10 mouse cellular contexts compared by ENCODE assay signal in genomic region chr8:70653226-70653625, GRCm38 (mm10). TPM values are rescaled to one million over a fixed set of nuclear protein-coding genes. Genes with fewer than 3 reads are reported as not detected.
DNase-seq lines count a peak whose midpoint lies in the region; ATAC-seq and TF ChIP-seq lines count a peak whose summit lies in the region.
"Had no signal": no experiment of that assay in that cellular context is flagged by ENCODE, and none has a peak within 500 bp of the region (broad histone marks: within the 10 kb centered on the region; RNA-seq: fewer than 3 reads in every experiment).

No protein-coding gene starts in this region.

- no peak overlapping the region for H3K9ac ChIP-seq in hindbrain, embryonic 13.5 days
- H3K9ac ChIP-seq: embryonic facial prominence, embryonic 12.5 days; liver, embryonic 13.5 days had no signal

- no peak for DNase-seq in layer of hippocampus, adult 2 months (ENCODE audit: low spot score in 2 of 2)
- DNase-seq in layer of hippocampus, adult 8-10 months (ENCODE audit: low spot score in 2 of 2): no peak
- peak; percentile 86 for DNase-seq in lung, postnatal 36 days
- DNase-seq in thymus, postnatal 36 days: peak; percentile 54 to 58
- DNase-seq in gastrocnemius, postnatal 14 days: no peak
- DNase-seq: liver, embryonic 13.5 days had no signal

- H3K4me2 ChIP-seq in hindbrain, embryonic 13.5 days: no peak overlapping the region
- H3K4me2 ChIP-seq: embryonic facial prominence, embryonic 12.5 days; liver, embryonic 13.5 days had no signal

- TF ChIP-seq POLR2A in bone marrow macrophage, adult 2 months (IDR thresholded peaks at IDR 0.05; ENCODE audit: borderline replicate concordance, low read depth, low read length): no peak

- H3K27me3 ChIP-seq in E14TG2a.4 (ENCODE audit: insufficient read depth, low read length): no peaks in the 10 kb centered on the region
- no peaks in the 10 kb centered on the region for H3K27me3 ChIP-seq in hindbrain, embryonic 13.5 days
- H3K27me3 ChIP-seq: embryonic facial prominence, embryonic 12.5 days; liver, embryonic 13.5 days had no signal

- H3K9me3 ChIP-seq in E14TG2a.4 (ENCODE audit: low read length): no peaks in the 10 kb centered on the region
- no peaks in the 10 kb centered on the region for H3K9me3 ChIP-seq in hindbrain, embryonic 13.5 days
- H3K9me3 ChIP-seq: embryonic facial prominence, embryonic 12.5 days; liver, embryonic 13.5 days had no signal

- H3K4me3 ChIP-seq in layer of hippocampus, adult 2 months: no peak overlapping the region
- H3K4me3 ChIP-seq in E14TG2a.4 (replicated peaks; ENCODE audit: low read length): no peak overlapping the region
- no peak overlapping the region for H3K4me3 ChIP-seq in bone marrow macrophage, adult 2 months (ENCODE audit: insufficient read depth, low read length)
- H3K4me3 ChIP-seq in hindbrain, embryonic 13.5 days: no peak overlapping the region
- H3K4me3 ChIP-seq: embryonic facial prominence, embryonic 12.5 days; liver, embryonic 13.5 days had no signal

- peaks cover 82% of the 10 kb centered on the region for H3K36me3 ChIP-seq in E14TG2a.4 (ENCODE audit: insufficient read depth, low read length)
- H3K36me3 ChIP-seq in hindbrain, embryonic 13.5 days: peaks cover 43% of the 10 kb centered on the region

- peak overlapping the region; percentile 52; the same call in 1 of the 2 replicates for H3K27ac ChIP-seq in layer of hippocampus, adult 2 months
- H3K27ac ChIP-seq in bone marrow macrophage, adult 2 months (ENCODE audit: insufficient read depth, low read depth, low read length): peak overlapping the region; percentile 59
- peak overlapping the region; percentile 52 for H3K27ac ChIP-seq in hindbrain, embryonic 13.5 days
- H3K27ac ChIP-seq: embryonic facial prominence, embryonic 12.5 days; liver, embryonic 13.5 days had no signal

- WGBS in hindbrain, embryonic 13.5 days: 50% methylated on average over 2 of the region's 2 CpGs

- H3K4me1 ChIP-seq in E14TG2a.4 (replicated peaks; ENCODE audit: low read depth, low read length): peaks cover 87% of the 10 kb centered on the region
- peaks cover 50% of the 10 kb centered on the region for H3K4me1 ChIP-seq in bone marrow macrophage, adult 2 months (ENCODE audit: control insufficient read depth, insufficient read depth, low read length)
- H3K4me1 ChIP-seq in hindbrain, embryonic 13.5 days (replicated peaks): peaks cover 75% of the 10 kb centered on the region

- no peak for ATAC-seq in hindbrain, embryonic 13.5 days (ENCODE audit: low FRiP score)

- peak; percentile 87 for TF ChIP-seq CTCF in layer of hippocampus, adult 2 months (conservative IDR thresholded peaks at IDR 0.05)
- peak; percentile 99 for TF ChIP-seq CTCF in E14TG2a.4 (conservative IDR thresholded peaks at IDR 0.05; ENCODE audit: low read length)
- TF ChIP-seq CTCF in bone marrow macrophage, adult 2 months (IDR thresholded peaks at IDR 0.05; ENCODE audit: low read depth, low read length): peak; percentile 96

- intact Hi-C loops in gastrocnemius, postnatal 14 days (cut with DNase I; ENCODE audit: low total_unique reads): no loop called here

RNA-seq across cellular contexts. Expression of gene Pgpep1, which starts 7.0 kb away (rescaled TPM):
- 10 to 100 TPM; 25.4 to 29.1 TPM for total RNA-seq in layer of hippocampus, adult 2 months (2021)
- 10 to 100 TPM; 19.8 to 34.7 (median 23.3) TPM for total RNA-seq in layer of hippocampus, adult 8-10 months (2022)
- 33.0 and 35.2 TPM in 2 replicates for polyA plus RNA-seq in bone marrow macrophage, adult 2 months (2012; ENCODE audit: insufficient read depth, insufficient read length, missing spikeins)
- 103 and 105 TPM in 2 replicates for polyA plus RNA-seq in hindbrain, embryonic 13.5 days (2015; fragmentation: Nextera tagmentation; extraction: Ambion mirVana)
- total RNA-seq in gastrocnemius, postnatal 14 days (2021): 10 to 100 TPM; 18.2 to 21.6 TPM

RNA-seq across cellular contexts. Expression of gene Lsm4, which starts 19.8 kb away (rescaled TPM):
- total RNA-seq in layer of hippocampus, adult 2 months (2021): 10 to 100 TPM; 58.2 to 61.8 TPM
- 10 to 100 TPM; 57.1 to 66.2 (median 64.1) TPM for total RNA-seq in layer of hippocampus, adult 8-10 months (2022)
- polyA plus RNA-seq in bone marrow macrophage, adult 2 months (2012; ENCODE audit: insufficient read depth, insufficient read length, missing spikeins): 62.3 and 65.9 TPM in 2 replicates
- polyA plus RNA-seq in hindbrain, embryonic 13.5 days (2015; fragmentation: Nextera tagmentation; extraction: Ambion mirVana): 191 and 193 TPM in 2 replicates
- total RNA-seq in gastrocnemius, postnatal 14 days (2021): 10 to 100 TPM; 65.9 to 77.0 TPM

RNA-seq across cellular contexts. Expression of gene Gdf15, which starts 21.0 kb away (rescaled TPM):
- under 1 TPM in 1 of 2 experiments, not detected in 1; 0.25 TPM for total RNA-seq in layer of hippocampus, adult 2 months (2021)
- not detected for total RNA-seq in layer of hippocampus, adult 8-10 months (2022)
- polyA plus RNA-seq in bone marrow macrophage, adult 2 months (2012; ENCODE audit: insufficient read depth, insufficient read length, missing spikeins): 3.3 and 4.9 TPM in 2 replicates
- polyA plus RNA-seq in hindbrain, embryonic 13.5 days (2015; fragmentation: Nextera tagmentation; extraction: Ambion mirVana): 0.12 and 0.14 TPM in 2 replicates
- not detected for total RNA-seq in gastrocnemius, postnatal 14 days (2021)
- polyA plus RNA-seq: embryonic facial prominence, embryonic 12.5 days had no signal

RNA-seq across cellular contexts. Expression of gene Lrrc25, which starts 37.3 kb away (rescaled TPM):
- total RNA-seq in layer of hippocampus, adult 2 months (2021): under 1 TPM; 0.54 to 0.97 TPM
- total RNA-seq in layer of hippocampus, adult 8-10 months (2022): 1 to 10 TPM in 2 of 4 experiments, under 1 TPM in 2; 0.24 to 1.6 (median 1.1) TPM
- 185 and 197 TPM in 2 replicates for polyA plus RNA-seq in bone marrow macrophage, adult 2 months (2012; ENCODE audit: insufficient read depth, insufficient read length, missing spikeins)
- polyA plus RNA-seq in hindbrain, embryonic 13.5 days (2015; fragmentation: Nextera tagmentation; extraction: Ambion mirVana): 1.5 and 1.9 TPM in 2 replicates
- total RNA-seq in gastrocnemius, postnatal 14 days (2021): under 1 TPM; 0.53 to 0.88 TPM

RNA-seq across cellular contexts. Expression of gene Ssbp4, which starts 44.6 kb away (rescaled TPM):
- total RNA-seq in layer of hippocampus, adult 2 months (2021): 100 to 1,000 TPM; 274 to 297 TPM
- 100 to 1,000 TPM; 196 to 262 (median 224) TPM for total RNA-seq in layer of hippocampus, adult 8-10 months (2022)
- polyA plus RNA-seq in bone marrow macrophage, adult 2 months (2012; ENCODE audit: insufficient read depth, insufficient read length, missing spikeins): 106 and 123 TPM in 2 replicates
- 122 and 132 TPM in 2 replicates for polyA plus RNA-seq in hindbrain, embryonic 13.5 days (2015; fragmentation: Nextera tagmentation; extraction: Ambion mirVana)
- 10 to 100 TPM; 22.9 to 25.7 TPM for total RNA-seq in gastrocnemius, postnatal 14 days (2021)

Comparison
In these comparisons a context has a peak if more than half of its experiments do, and no peak if none do; other contexts are left out.
1. DNase-seq: peak in lung, postnatal 36 days (single experiment) and thymus, postnatal 36 days (2 of 2); none in layer of hippocampus, adult 2 months (0 of 2), layer of hippocampus, adult 8-10 months (0 of 2) and gastrocnemius, postnatal 14 days (single experiment).
2. Peak in every context shown above with its lines, with median percentiles within 50 percentile points of each other: H3K27ac ChIP-seq and CTCF ChIP-seq.